Mouse (Mus musculus): ENCODE data around the gene Rnf157.

Gene Rnf157

GRCm38 (mm10) chr11:116298621-116299020 is 114.2 kb downstream of the Rnf157 start:
- no peak for DNase-seq (ENCODE audit: low read depth, low spot score)

GRCm38 (mm10) chr11:116298221-116298620 is 114.6 kb downstream of the Rnf157 start:
- DNase-seq (ENCODE audit: low read depth, low spot score) = no peak

DNA sequence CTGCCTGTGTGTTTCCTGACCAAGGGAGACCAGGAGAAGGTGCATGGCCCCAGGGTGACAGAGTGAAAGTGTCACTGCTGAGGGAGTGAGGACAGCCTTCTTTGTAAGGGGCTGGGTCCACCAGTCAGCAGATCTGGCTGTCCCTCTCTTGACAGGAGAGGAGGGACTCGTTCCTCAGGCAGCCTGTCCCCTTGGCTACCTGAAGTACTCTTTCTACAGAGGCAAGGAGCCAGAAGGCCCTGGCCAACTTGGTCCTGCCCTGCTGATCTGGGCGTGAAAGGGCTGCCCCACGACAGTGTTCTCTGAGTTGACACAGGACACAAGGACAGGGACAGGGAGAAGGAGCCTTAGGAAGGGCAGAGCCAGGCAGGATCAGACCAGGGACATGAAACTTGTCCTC is 115.8 kb downstream of the Rnf157 start:
- DNase-seq (ENCODE audit: low read depth, low spot score) = no peak

DNA sequence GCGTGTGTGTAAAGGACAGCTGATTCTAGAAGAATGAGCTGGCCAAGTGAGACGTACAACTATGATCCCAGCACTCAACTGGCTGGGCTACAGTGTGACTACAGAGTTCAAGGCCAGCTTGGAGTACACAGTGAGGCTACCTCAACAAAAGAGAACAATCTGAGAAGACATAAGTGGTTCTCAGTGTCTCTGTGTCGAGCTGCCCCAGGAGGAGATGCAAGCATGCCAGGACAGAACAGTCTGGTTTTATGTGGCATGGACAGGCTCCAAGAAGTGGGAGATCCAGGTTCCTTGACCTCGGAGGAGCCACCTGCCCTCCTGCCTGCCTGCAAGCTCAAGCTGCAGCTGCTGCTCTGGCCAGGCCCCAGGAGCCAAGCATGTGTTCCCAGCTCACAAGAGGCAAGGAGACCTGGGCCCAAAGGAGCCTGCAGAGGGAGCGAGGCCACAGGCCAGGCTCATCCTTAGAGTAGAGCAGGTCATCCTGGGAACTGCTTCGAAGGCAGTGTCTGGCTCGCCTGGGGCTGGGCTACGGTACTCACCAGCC is 116.6 kb downstream of the Rnf157 start:
- no peak for DNase-seq (ENCODE audit: low read depth, low spot score)

- no peak for DNase-seq (ENCODE audit: low read depth, low spot score)
These were observed 118.5 kb downstream of the Rnf157 start for GRCm38 (mm10) chr11:116294319-116294718.

DNA sequence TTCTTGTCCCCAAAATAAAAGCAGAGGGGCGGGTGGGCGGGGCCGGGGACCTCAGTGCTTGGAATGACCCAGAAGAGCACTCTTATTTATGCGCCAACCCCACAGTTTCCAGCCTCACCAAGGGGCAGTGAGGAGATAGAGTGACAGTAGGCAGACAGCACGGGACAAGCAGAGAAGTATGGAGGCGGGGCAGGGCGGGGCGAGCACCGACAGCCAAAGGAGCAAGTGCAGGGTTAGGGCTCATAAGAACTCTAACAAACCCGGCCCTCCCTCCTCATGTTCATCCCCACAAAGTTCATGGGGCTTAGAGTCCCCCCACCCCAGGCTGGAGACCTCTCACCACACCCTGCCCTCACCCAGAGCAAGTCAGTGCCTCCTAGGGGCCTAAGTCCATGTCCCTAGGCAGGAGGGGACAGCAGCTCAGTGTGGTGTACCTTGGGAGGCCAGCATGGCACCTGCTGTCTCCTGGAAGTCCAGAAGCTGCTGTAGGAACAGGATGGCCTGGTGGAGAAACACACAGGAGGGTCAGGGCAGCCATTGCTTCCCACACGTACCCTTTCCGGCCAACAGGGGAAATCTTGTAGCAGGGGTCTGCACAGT is 119.2 kb downstream of the Rnf157 start:
- no peak for DNase-seq (ENCODE audit: low read depth, low spot score)

DNA sequence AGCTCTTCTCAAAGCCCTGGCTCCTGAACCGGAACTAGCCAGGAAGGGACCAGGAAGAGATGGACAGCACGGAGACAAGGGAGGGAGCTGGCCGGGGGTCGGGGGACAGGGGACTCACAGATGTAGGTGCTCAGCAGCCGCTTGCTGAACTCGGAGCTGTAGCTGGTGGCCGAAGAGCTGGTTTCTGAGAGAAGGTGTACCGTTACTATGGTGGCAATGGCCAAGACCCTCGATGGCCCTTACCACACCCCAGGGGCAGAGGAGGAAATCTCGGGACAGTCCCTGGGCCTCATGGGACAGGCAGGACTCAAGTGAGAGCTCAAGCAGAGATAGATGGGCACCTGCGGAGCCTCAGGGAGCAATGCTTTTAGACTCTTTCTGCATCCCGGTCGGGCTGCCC is 120.4 kb downstream of the Rnf157 start:
- no peak for DNase-seq (ENCODE audit: low read depth, low spot score)

GRCm38 (mm10) chr11:116290556-116290955 is 122.3 kb downstream of the Rnf157 start:
- DNase-seq (ENCODE audit: low read depth, low spot score) = no peak

DNA sequence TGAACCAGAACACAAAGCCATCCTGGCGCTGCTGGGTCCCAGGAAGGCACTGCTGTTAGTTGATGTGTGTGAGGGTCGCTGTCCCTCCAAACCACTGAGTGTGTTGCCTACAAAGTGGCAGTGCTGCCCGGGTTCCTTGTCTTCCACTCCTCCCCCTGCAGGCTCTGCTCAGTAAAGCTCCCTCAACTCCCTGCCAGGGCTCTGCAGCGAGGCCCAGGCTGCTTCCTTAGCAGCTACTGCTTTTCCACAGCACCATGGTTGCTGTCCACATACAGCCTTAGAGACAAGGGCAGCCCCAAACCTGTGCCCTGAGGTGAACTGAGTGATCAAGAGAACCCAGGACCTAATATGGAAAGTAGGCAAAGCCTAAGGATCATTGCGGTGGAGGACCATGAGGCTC is 125.5 kb downstream of the Rnf157 start:
- no peak for DNase-seq (ENCODE audit: low read depth, low spot score)
